Mouse (Mus musculus): ENCODE data around the gene Gm12166.
"Not testable (repeated sequence)": the region's sequence is repeated elsewhere in the genome, so short reads cannot be mapped to it uniquely, and the experiment has no call there.

Gm12166 gene

GRCm38 (mm10) chr11:46056770-46057411, 4.8 kb upstream of the Gm12166 start:
- DNase-seq (ENCODE audit: inconsistent ontology term), result no peak

GRCm38 (mm10) chr11:46055896-46056769, 4.0 kb upstream of the Gm12166 start, which contains the start of gene Adam19:
Gene Adam19 (plus strand): TSS chr11:46055992.
- peak; percentile 75 for DNase-seq (ENCODE audit: inconsistent ontology term)

- no peak for DNase-seq (ENCODE audit: inconsistent ontology term)
Measured at GRCm38 (mm10) chr11:46054911-46055895, 3.1 kb upstream of the Gm12166 start.

GRCm38 (mm10) chr11:46054311-46054710, 2.2 kb upstream of the Gm12166 start:
- DNase-seq (ENCODE audit: inconsistent ontology term), result no peak

GRCm38 (mm10) chr11:46053457-46053856, 1.3 kb upstream of the Gm12166 start:
- DNase-seq (ENCODE audit: inconsistent ontology term), result not testable (repeated sequence)

GRCm38 (mm10) chr11:46047264-46047663, 4.9 kb downstream of the Gm12166 start:
- no peak for DNase-seq (ENCODE audit: inconsistent ontology term)

GRCm38 (mm10) chr11:46044781-46045180, 7.3 kb downstream of the Gm12166 start:
- no peak for DNase-seq (ENCODE audit: inconsistent ontology term)

- no peak for DNase-seq (ENCODE audit: inconsistent ontology term)
Measured at GRCm38 (mm10) chr11:46041607-46042267, 10.4 kb downstream of the Gm12166 start.

GRCm38 (mm10) chr11:46040841-46041556, 11.1 kb downstream of the Gm12166 start:
- no peak for DNase-seq (ENCODE audit: inconsistent ontology term)

GRCm38 (mm10) chr11:46039335-46039734, 12.8 kb downstream of the Gm12166 start:
- DNase-seq (ENCODE audit: inconsistent ontology term), result peak; percentile 90

GRCm38 (mm10) chr11:46038901-46039300, 13.2 kb downstream of the Gm12166 start:
- no peak for DNase-seq (ENCODE audit: inconsistent ontology term)

GRCm38 (mm10) chr11:46036374-46036773, 15.7 kb downstream of the Gm12166 start:
- no peak for DNase-seq (ENCODE audit: inconsistent ontology term)

- DNase-seq (ENCODE audit: inconsistent ontology term), result no peak
Measured at GRCm38 (mm10) chr11:46032956-46033355, 19.2 kb downstream of the Gm12166 start.

- no peak for DNase-seq (ENCODE audit: inconsistent ontology term)
Measured at GRCm38 (mm10) chr11:46031470-46031869, 20.7 kb downstream of the Gm12166 start.

- DNase-seq (ENCODE audit: inconsistent ontology term), result no peak
Measured at GRCm38 (mm10) chr11:46030026-46030425, 22.1 kb downstream of the Gm12166 start.

GRCm38 (mm10) chr11:46029485-46029884, 22.6 kb downstream of the Gm12166 start:
- no peak for DNase-seq (ENCODE audit: inconsistent ontology term)

- DNase-seq (ENCODE audit: inconsistent ontology term), result no peak
Measured at GRCm38 (mm10) chr11:46027952-46028814, 23.9 kb downstream of the Gm12166 start.

GRCm38 (mm10) chr11:46025962-46026392, 26.1 kb downstream of the Gm12166 start:
- peak; percentile 37 for DNase-seq (ENCODE audit: inconsistent ontology term)

- no peak for DNase-seq (ENCODE audit: inconsistent ontology term)
Measured at GRCm38 (mm10) chr11:46022983-46023382, 29.1 kb downstream of the Gm12166 start.
